Mouse (Mus musculus) stomach, postnatal 0 days (tissue): ENCODE measurements at regions not wholly inside any gene's neighbourhood (a gene's known extent, or its start where the extent isn't known, plus 50 kb on each side); places are given as distances from the start of the nearest gene placed in this dataset.

Experiments used
- ATAC-seq: fragments of 200-750 bp; cut with Nextera tagmentation; 2 replicates; pipeline ENCODE4 v1.8.0; 2017; ENCODE audit not compliant: low FRiP score, low TSS enrichment
- DNase-seq: peaks from one replicate; pipeline ENCODE4 v3.0.0-alpha.2; 2016; ENCODE audit warnings: low spot score
- H3K27ac ChIP-seq: fragments of 300-500 bp; sonication (generic); replicated peaks from 2 replicates; pipeline ENCODE4 v1.5.1; 2014; ENCODE audit warnings: mild to moderate bottlenecking, control low read depth
- H3K27me3 ChIP-seq: fragments of 300-500 bp; sonication (generic); 2 replicates; pipeline ENCODE4 v1.6.1; 2014; ENCODE audit warnings: low read length; ENCODE audit not compliant: control insufficient read depth, insufficient read depth
- H3K36me3 ChIP-seq: fragments of 300-500 bp; sonication (generic); 2 replicates; pipeline ENCODE4 v1.6.1; 2014; ENCODE audit warnings: low read length, mixed read lengths; ENCODE audit not compliant: control insufficient read depth, insufficient read depth
- H3K4me1 ChIP-seq: fragments of 300-500 bp; sonication (generic); replicated peaks from 2 replicates; pipeline ENCODE4 v1.6.1; 2014; ENCODE audit warnings: antibody characterized with exemption; ENCODE audit not compliant: control insufficient read depth, insufficient read depth
- H3K4me2 ChIP-seq: fragments of 300-500 bp; sonication (generic); replicated peaks from 2 replicates; pipeline ENCODE4 v1.6.1; 2014; ENCODE audit warnings: low read depth, mild to moderate bottlenecking, control low read depth, moderate library complexity
- H3K4me3 ChIP-seq: fragments of 300-500 bp; sonication (generic); 2 replicates; pipeline ENCODE4 v1.5.1; 2014; ENCODE audit warnings: low read depth, low read length, control low read depth
- H3K9ac ChIP-seq: fragments of 300-500 bp; sonication (generic); 2 replicates; pipeline ENCODE4 v1.6.1; 2014; ENCODE audit warnings: mild to moderate bottlenecking, low read length, control low read depth, mixed read lengths
- H3K9me3 ChIP-seq: fragments of 300-500 bp; sonication (generic); 2 replicates; pipeline ENCODE4 v1.6.1; 2016; ENCODE audit warnings: low read length; ENCODE audit not compliant: control insufficient read depth
- CTCF ChIP-seq: IDR thresholded peaks from 2 replicates; pipeline ENCODE4 v1.5.1; 2016; ENCODE audit warnings: antibody characterized with exemption, low read depth, mild to moderate bottlenecking, moderate library complexity
- EP300 ChIP-seq: optimal IDR thresholded peaks from 2 replicates; pipeline ENCODE3; 2016; ENCODE audit warnings: antibody characterized with exemption
- WGBS: fragments of 180-500 bp; shearing (Covaris S2); extraction: QIAGEN DNeasy Blood & Tissue Kit; methylation state at CpG from one replicate; pipeline ENCODE4 v1.1.7; 2014; 5-methylcytosine and 5-hydroxymethylcytosine counted together

GRCm38 (mm10) chr12:28997474-28998192 lies 246.0 kb downstream of the Eipr1 start:
- H3K4me3 ChIP-seq = no peak overlapping the region
- no peaks in the 10 kb centered on the region for H3K27me3 ChIP-seq
- H3K4me1 ChIP-seq = no peaks in the 10 kb centered on the region
- H3K27ac ChIP-seq = no peak overlapping the region
- H3K9me3 ChIP-seq = no peaks in the 10 kb centered on the region
- TF ChIP-seq CTCF = no peak
- no peak for TF ChIP-seq EP300
- H3K36me3 ChIP-seq = no peaks in the 10 kb centered on the region
- H3K9ac ChIP-seq = no peak overlapping the region
- no peak overlapping the region for H3K4me2 ChIP-seq
- ATAC-seq (no peak), DNase-seq (no peak)
- 68% methylated on average over 15 of the region's 15 CpGs for WGBS

- no peaks in the 10 kb centered on the region for H3K9me3 ChIP-seq
- DNase-seq (no peak), ATAC-seq (no peak)
- H3K4me3 ChIP-seq = no peak overlapping the region
- H3K4me2 ChIP-seq = no peak overlapping the region
- 17% methylated on average over 6 of the region's 6 CpGs for WGBS
- H3K9ac ChIP-seq = no peak overlapping the region
- H3K36me3 ChIP-seq = no peaks in the 10 kb centered on the region
- no peaks in the 10 kb centered on the region for H3K27me3 ChIP-seq
- TF ChIP-seq CTCF = no peak
- TF ChIP-seq EP300 = no peak
- H3K27ac ChIP-seq = no peak overlapping the region
- H3K4me1 ChIP-seq = no peaks in the 10 kb centered on the region
Observed at GRCm38 (mm10) chr12:28999963-29000451, 248.4 kb downstream of the Eipr1 start.

GRCm38 (mm10) chr12:29004504-29004903 lies 252.9 kb downstream of the Eipr1 start:
- Histone ChIP-seq H3K4me3 (no peak overlapping the region), H3K27ac (no peak overlapping the region), H3K4me1 (no peaks in the 10 kb centered on the region), H3K9ac (no peak overlapping the region), H3K4me2 (no peak overlapping the region), H3K27me3 (no peaks in the 10 kb centered on the region), H3K9me3 (no peaks in the 10 kb centered on the region), H3K36me3 (no peaks in the 10 kb centered on the region)
- DNase-seq = no peak
- ATAC-seq = no peak
- 90% methylated on average over 13 of the region's 13 CpGs for WGBS
- TF ChIP-seq EP300 (no peak), CTCF (no peak)

- DNase-seq (no peak), ATAC-seq (no peak)
- no peaks in the 10 kb centered on the region for H3K27me3 ChIP-seq
- H3K4me3 ChIP-seq = no peak overlapping the region
- no peak for TF ChIP-seq EP300
- no peak for TF ChIP-seq CTCF
- H3K36me3 ChIP-seq = no peaks in the 10 kb centered on the region
- no peaks in the 10 kb centered on the region for H3K4me1 ChIP-seq
- no peak overlapping the region for H3K27ac ChIP-seq
- no peak overlapping the region for H3K4me2 ChIP-seq
- no peak overlapping the region for H3K9ac ChIP-seq
- WGBS = 87% methylated on average over 9 of the region's 9 CpGs
- no peaks in the 10 kb centered on the region for H3K9me3 ChIP-seq
Observed at GRCm38 (mm10) chr12:29014601-29015000, 263.0 kb downstream of the Eipr1 start.

GRCm38 (mm10) chr12:29015200-29015862 lies 263.7 kb downstream of the Eipr1 start:
- TF ChIP-seq EP300 = no peak
- TF ChIP-seq CTCF = no peak
- Histone ChIP-seq H3K4me2 (no peak overlapping the region), H3K9ac (no peak overlapping the region), H3K4me3 (no peak overlapping the region), H3K4me1 (no peaks in the 10 kb centered on the region), H3K36me3 (no peaks in the 10 kb centered on the region), H3K27ac (no peak overlapping the region), H3K27me3 (no peaks in the 10 kb centered on the region), H3K9me3 (no peaks in the 10 kb centered on the region)
- ATAC-seq (no peak; the same call in 1 of the 2 replicates), DNase-seq (no peak)
- 44% methylated on average over 10 of the region's 10 CpGs for WGBS

GRCm38 (mm10) chr12:29021152-29021551 lies 269.5 kb downstream of the Eipr1 start:
- DNase-seq (no peak), ATAC-seq (no peak)
- no peak for TF ChIP-seq CTCF
- no peak for TF ChIP-seq EP300
- 59% methylated on average over 5 of the region's 5 CpGs for WGBS
- H3K9ac ChIP-seq = no peak overlapping the region
- no peak overlapping the region for H3K4me3 ChIP-seq
- H3K27me3 ChIP-seq = no peaks in the 10 kb centered on the region
- no peaks in the 10 kb centered on the region for H3K9me3 ChIP-seq
- no peak overlapping the region for H3K27ac ChIP-seq
- H3K4me2 ChIP-seq = no peak overlapping the region
- H3K4me1 ChIP-seq = no peaks in the 10 kb centered on the region
- H3K36me3 ChIP-seq = no peaks in the 10 kb centered on the region
